Mouse (Mus musculus): ENCODE results near the gene Bloc1s4. TPM values are rescaled to one million over a fixed set of nuclear protein-coding genes. Genes with fewer than 3 reads are reported as not detected.

Gene Bloc1s4
- polyA plus RNA-seq (2017; shearing (Covaris generic)): 38.1 TPM

GRCm38 (mm10) chr5:36748536-36749061, at the start of gene Bloc1s4:
TSS of gene Bloc1s4 (minus strand) at chr5:36748650.

GRCm38 (mm10) chr5:36796296-36797014, 48.0 kb upstream of the Bloc1s4 start, which contains the start of gene Mrfap1:
TSS of gene Mrfap1 (minus strand) at chr5:36796772.

Other genes with a start within 250 kb of the Bloc1s4 start
- 44.5 TPM for gene Tbc1d14, start 155.4 kb downstream of the Bloc1s4 start, polyA plus RNA-seq (2017; shearing (Covaris generic))
- 28.0 TPM for gene D5Ertd579e, start 52.6 kb downstream of the Bloc1s4 start, polyA plus RNA-seq (2017; shearing (Covaris generic))
- 257 TPM for gene Mrfap1, start 48.1 kb upstream of the Bloc1s4 start, polyA plus RNA-seq (2017; shearing (Covaris generic))
- gene Man2b2, start 82.0 kb upstream of the Bloc1s4 start, polyA plus RNA-seq (2017; shearing (Covaris generic)): 8.7 TPM
- gene Ppp2r2c, start 119.9 kb upstream of the Bloc1s4 start, polyA plus RNA-seq (2017; shearing (Covaris generic)): 1.2 TPM
- 1.4 TPM for gene Wfs1, start 240.6 kb upstream of the Bloc1s4 start, polyA plus RNA-seq (2017; shearing (Covaris generic))